Mouse (Mus musculus): ENCODE measurements at regions not wholly inside any gene's neighbourhood (a gene's known extent, or its start where the extent isn't known, plus 50 kb on each side); places are given as distances from the start of the nearest gene placed in this dataset.

- ATAC-seq (ENCODE audit: insufficient number of reproducible peaks, low FRiP score), result no peak
These were observed 108.1 kb downstream of the Gm10184 start for GRCm38 (mm10) chr17:89802148-89802547.

GRCm38 (mm10) chr17:89777570-89777969 is 132.7 kb downstream of the Gm10184 start:
- no peaks in the 10 kb centered on the region for H3K4me1 ChIP-seq (replicated peaks)
- H3K27me3 ChIP-seq (replicated peaks), result no peaks in the 10 kb centered on the region
- no peaks in the 10 kb centered on the region for H3K9me3 ChIP-seq (replicated peaks)
- no peak overlapping the region for H3K9ac ChIP-seq
- no peak overlapping the region for H3K4me2 ChIP-seq
- H3K27ac ChIP-seq (ENCODE audit: poor library complexity, severe bottlenecking), result no peak overlapping the region
- ATAC-seq (ENCODE audit: insufficient number of reproducible peaks, low FRiP score), result no peak
- no peaks in the 10 kb centered on the region for H3K36me3 ChIP-seq
- WGBS, result 68% methylated on average over 3 of the region's 3 CpGs
- H3K4me3 ChIP-seq, result no peak overlapping the region

More at GRCm38 (mm10) chr17:89802148-89802547, 108.1 kb downstream of the Gm10184 start:
- H3K4me2 ChIP-seq, result no peak overlapping the region
- no peak overlapping the region for H3K27ac ChIP-seq (ENCODE audit: poor library complexity, severe bottlenecking)
- H3K4me3 ChIP-seq, result no peak overlapping the region
- H3K36me3 ChIP-seq, result no peaks in the 10 kb centered on the region
- 68% methylated on average over 1 of the region's 1 CpGs for WGBS
- H3K9me3 ChIP-seq (replicated peaks), result no peaks in the 10 kb centered on the region
- H3K4me1 ChIP-seq (replicated peaks), result no peaks in the 10 kb centered on the region
- H3K27me3 ChIP-seq (replicated peaks), result no peaks in the 10 kb centered on the region
- H3K9ac ChIP-seq, result no peak overlapping the region

- no peaks in the 10 kb centered on the region for H3K4me1 ChIP-seq (replicated peaks)
- H3K27me3 ChIP-seq (replicated peaks), result no peaks in the 10 kb centered on the region
- H3K9me3 ChIP-seq (replicated peaks), result no peaks in the 10 kb centered on the region
- H3K27ac ChIP-seq (ENCODE audit: poor library complexity, severe bottlenecking), result no peak overlapping the region
- peak; percentile 55 for ATAC-seq (ENCODE audit: insufficient number of reproducible peaks, low FRiP score)
- no peaks in the 10 kb centered on the region for H3K36me3 ChIP-seq
- H3K4me3 ChIP-seq, result no peak overlapping the region
- no peak overlapping the region for H3K9ac ChIP-seq
- H3K4me2 ChIP-seq, result no peak overlapping the region
- WGBS, result 69% methylated on average over 1 of the region's 1 CpGs
These were observed 143.9 kb downstream of the Gm10184 start for GRCm38 (mm10) chr17:89766229-89766875.

GRCm38 (mm10) chr17:89737418-89737817 is 172.8 kb downstream of the Gm10184 start:
- Histone ChIP-seq H3K36me3 (no peaks in the 10 kb centered on the region), H3K27ac (ENCODE audit: poor library complexity, severe bottlenecking) (no peak overlapping the region), H3K4me1 (replicated peaks) (no peaks in the 10 kb centered on the region), H3K27me3 (replicated peaks) (no peaks in the 10 kb centered on the region), H3K9ac (no peak overlapping the region), H3K4me2 (no peak overlapping the region), H3K4me3 (no peak overlapping the region), H3K9me3 (replicated peaks) (no peaks in the 10 kb centered on the region)
- ATAC-seq (ENCODE audit: insufficient number of reproducible peaks, low FRiP score), result no peak
- 81% methylated on average over 1 of the region's 1 CpGs for WGBS

GRCm38 (mm10) chr17:89725534-89725933 is 184.7 kb downstream of the Gm10184 start:
- 56% methylated on average over 3 of the region's 3 CpGs for WGBS
- Histone ChIP-seq H3K36me3 (no peaks in the 10 kb centered on the region), H3K4me3 (no peak overlapping the region), H3K27ac (ENCODE audit: poor library complexity, severe bottlenecking) (no peak overlapping the region), H3K4me1 (replicated peaks) (no peaks in the 10 kb centered on the region), H3K27me3 (replicated peaks) (no peaks in the 10 kb centered on the region), H3K9ac (no peak overlapping the region), H3K4me2 (no peak overlapping the region), H3K9me3 (replicated peaks) (no peaks in the 10 kb centered on the region)
- no peak for ATAC-seq (ENCODE audit: insufficient number of reproducible peaks, low FRiP score)

GRCm38 (mm10) chr17:89681798-89682197 is 228.5 kb downstream of the Gm10184 start:
- no peaks in the 10 kb centered on the region for H3K36me3 ChIP-seq
- H3K4me3 ChIP-seq, result no peak overlapping the region
- no peak overlapping the region for H3K27ac ChIP-seq (ENCODE audit: poor library complexity, severe bottlenecking)
- H3K9ac ChIP-seq, result no peak overlapping the region
- H3K4me1 ChIP-seq (replicated peaks), result no peaks in the 10 kb centered on the region
- H3K4me2 ChIP-seq, result no peak overlapping the region
- no peaks in the 10 kb centered on the region for H3K27me3 ChIP-seq (replicated peaks)
- no peaks in the 10 kb centered on the region for H3K9me3 ChIP-seq (replicated peaks)
- 67% methylated on average over 3 of the region's 3 CpGs for WGBS
- no peak for ATAC-seq (ENCODE audit: insufficient number of reproducible peaks, low FRiP score)

- WGBS, result 70% methylated on average over 4 of the region's 4 CpGs
- H3K4me1 ChIP-seq (replicated peaks), result no peaks in the 10 kb centered on the region
- no peaks in the 10 kb centered on the region for H3K36me3 ChIP-seq
- no peak overlapping the region for H3K9ac ChIP-seq
- no peaks in the 10 kb centered on the region for H3K27me3 ChIP-seq (replicated peaks)
- ATAC-seq (ENCODE audit: insufficient number of reproducible peaks, low FRiP score), result no peak
- no peak overlapping the region for H3K4me2 ChIP-seq
- no peaks in the 10 kb centered on the region for H3K9me3 ChIP-seq (replicated peaks)
- H3K4me3 ChIP-seq, result no peak overlapping the region
- H3K27ac ChIP-seq (ENCODE audit: poor library complexity, severe bottlenecking), result no peak overlapping the region
These were observed 251.9 kb downstream of the Gm10184 start for GRCm38 (mm10) chr17:89658326-89658725.

GRCm38 (mm10) chr17:89656211-89656610 is 254.0 kb downstream of the Gm10184 start:
- H3K4me2 ChIP-seq, result no peak overlapping the region
- H3K27ac ChIP-seq (ENCODE audit: poor library complexity, severe bottlenecking), result no peak overlapping the region
- no peaks in the 10 kb centered on the region for H3K27me3 ChIP-seq (replicated peaks)
- H3K36me3 ChIP-seq, result no peaks in the 10 kb centered on the region
- no peaks in the 10 kb centered on the region for H3K4me1 ChIP-seq (replicated peaks)
- H3K4me3 ChIP-seq, result no peak overlapping the region
- no peak for ATAC-seq (ENCODE audit: insufficient number of reproducible peaks, low FRiP score)
- H3K9ac ChIP-seq, result no peak overlapping the region
- H3K9me3 ChIP-seq (replicated peaks), result no peaks in the 10 kb centered on the region
- 70% methylated on average over 4 of the region's 4 CpGs for WGBS

- ATAC-seq (ENCODE audit: insufficient number of reproducible peaks, low FRiP score), result no peak
- H3K4me3 ChIP-seq, result no peak overlapping the region
These were observed 256.0 kb downstream of the Gm10184 start for GRCm38 (mm10) chr17:89654089-89654813.

GRCm38 (mm10) chr17:89646000-89646399 is 264.2 kb downstream of the Gm10184 start:
- Histone ChIP-seq H3K4me1 (replicated peaks) (no peaks in the 10 kb centered on the region), H3K9ac (no peak overlapping the region), H3K9me3 (replicated peaks) (no peaks in the 10 kb centered on the region), H3K27ac (ENCODE audit: poor library complexity, severe bottlenecking) (no peak overlapping the region), H3K4me3 (no peak overlapping the region), H3K4me2 (no peak overlapping the region), H3K27me3 (replicated peaks) (no peaks in the 10 kb centered on the region), H3K36me3 (no peaks in the 10 kb centered on the region)
- WGBS, result 41% methylated on average over 1 of the region's 1 CpGs
- no peak for ATAC-seq (ENCODE audit: insufficient number of reproducible peaks, low FRiP score)

More at GRCm38 (mm10) chr17:89654089-89654813, 256.0 kb downstream of the Gm10184 start:
- Histone ChIP-seq H3K9me3 (replicated peaks) (no peaks in the 10 kb centered on the region), H3K9ac (no peak overlapping the region), H3K36me3 (no peaks in the 10 kb centered on the region), H3K4me1 (replicated peaks) (no peaks in the 10 kb centered on the region), H3K27ac (ENCODE audit: poor library complexity, severe bottlenecking) (no peak overlapping the region), H3K4me2 (no peak overlapping the region), H3K27me3 (replicated peaks) (no peaks in the 10 kb centered on the region)
- 63% methylated on average over 5 of the region's 5 CpGs for WGBS

Measured in heart, embryonic 12.5 days (tissue).